Mouse (Mus musculus) layer of hippocampus, postnatal 36 days (tissue): Measurements from ENCODE around the gene Slc9a9. TPM values are rescaled to one million over a fixed set of nuclear protein-coding genes. Genes with fewer than 3 reads are reported as not detected.
A peak's percentile ranks its signal among the peaks of the same experiment; 100 is the strongest.

Experiments
- DNase-seq, 2 experiments: peaks; one replicate each; pipeline ENCODE4 v3.0.0; 2022
- total RNA-seq, 2 experiments: library from RNA; stranded (reverse); gene quantifications; 2 replicates each; pipeline ENCODE4 v1.2.3; 2021

The Slc9a9 gene
- total RNA-seq, 2 experiments from 2014 or later, result 15.1 to 16.4 TPM

- DNase-seq, result no peak
These were observed 64.6 kb downstream of the Slc9a9 start for GRCm38 (mm10) chr9:94734320-94734719.

GRCm38 (mm10) chr9:94737226-94737625 lies 67.5 kb downstream of the Slc9a9 start:
- no peak for DNase-seq

GRCm38 (mm10) chr9:94738555-94739427 lies 69.1 kb downstream of the Slc9a9 start:
- DNase-seq, result peak in 1 of 2 experiments; percentile 70

GRCm38 (mm10) chr9:94740841-94741240 lies 71.1 kb downstream of the Slc9a9 start:
- DNase-seq, result no peak

GRCm38 (mm10) chr9:94743291-94743690 lies 73.6 kb downstream of the Slc9a9 start:
- no peak for DNase-seq

- DNase-seq, result no peak
These were observed 78.8 kb downstream of the Slc9a9 start for GRCm38 (mm10) chr9:94748503-94748902.

- no peak for DNase-seq
These were observed 80.5 kb downstream of the Slc9a9 start for GRCm38 (mm10) chr9:94750187-94750586.

GRCm38 (mm10) chr9:94750935-94751637 lies 81.4 kb downstream of the Slc9a9 start:
- no peak for DNase-seq

- no peak for DNase-seq
These were observed 81.9 kb downstream of the Slc9a9 start for GRCm38 (mm10) chr9:94751638-94752021.

- DNase-seq, result no peak
These were observed 82.4 kb downstream of the Slc9a9 start for GRCm38 (mm10) chr9:94752121-94752520.

- no peak for DNase-seq
These were observed 90.2 kb downstream of the Slc9a9 start for GRCm38 (mm10) chr9:94759904-94760303.

GRCm38 (mm10) chr9:94768114-94768513 lies 98.4 kb downstream of the Slc9a9 start:
- DNase-seq, result no peak

GRCm38 (mm10) chr9:94768524-94768923 lies 98.8 kb downstream of the Slc9a9 start:
- no peak for DNase-seq

- no peak for DNase-seq
These were observed 103.6 kb downstream of the Slc9a9 start for GRCm38 (mm10) chr9:94773357-94773756.

GRCm38 (mm10) chr9:94788261-94788660 lies 118.6 kb downstream of the Slc9a9 start:
- no peak for DNase-seq

- no peak for DNase-seq
These were observed 121.3 kb downstream of the Slc9a9 start for GRCm38 (mm10) chr9:94790966-94791365.

GRCm38 (mm10) chr9:94803073-94803472 lies 133.4 kb downstream of the Slc9a9 start:
- no peak for DNase-seq

- no peak for DNase-seq
These were observed 135.8 kb downstream of the Slc9a9 start for GRCm38 (mm10) chr9:94805506-94805905.

- no peak for DNase-seq
These were observed 145.8 kb downstream of the Slc9a9 start for GRCm38 (mm10) chr9:94815518-94815917.

GRCm38 (mm10) chr9:94821268-94821667 lies 151.6 kb downstream of the Slc9a9 start:
- no peak for DNase-seq

GRCm38 (mm10) chr9:94833836-94834235 lies 164.1 kb downstream of the Slc9a9 start:
- no peak for DNase-seq

- DNase-seq, result no peak
These were observed 167.7 kb downstream of the Slc9a9 start for GRCm38 (mm10) chr9:94837384-94837783.

- no peak for DNase-seq
These were observed 168.8 kb downstream of the Slc9a9 start for GRCm38 (mm10) chr9:94838479-94839031.
